Mouse (Mus musculus): ENCODE data around the gene Mapkapk3.

Mapkapk3 gene

DNA sequence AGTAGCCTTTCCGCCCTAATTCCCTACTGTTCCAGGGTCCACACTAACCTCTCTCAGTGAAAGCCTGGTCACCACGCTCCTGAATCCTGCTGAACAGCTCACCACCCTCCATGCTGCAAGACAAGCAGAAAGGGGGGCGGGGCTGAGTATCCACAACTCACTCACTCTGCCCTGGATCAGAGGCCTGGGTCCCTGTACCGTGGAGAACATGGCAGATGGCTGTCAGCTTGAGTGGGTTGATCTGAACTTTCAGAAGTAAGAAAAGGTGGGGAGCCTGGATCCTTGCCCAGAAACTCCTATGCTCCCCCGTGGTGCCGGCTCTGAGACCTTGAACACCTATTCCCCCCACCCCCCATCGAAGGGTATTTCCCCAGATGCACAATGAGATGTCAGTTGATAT, 27.3 kb downstream of the Mapkapk3 start:
- DNase-seq: no peak

DNA sequence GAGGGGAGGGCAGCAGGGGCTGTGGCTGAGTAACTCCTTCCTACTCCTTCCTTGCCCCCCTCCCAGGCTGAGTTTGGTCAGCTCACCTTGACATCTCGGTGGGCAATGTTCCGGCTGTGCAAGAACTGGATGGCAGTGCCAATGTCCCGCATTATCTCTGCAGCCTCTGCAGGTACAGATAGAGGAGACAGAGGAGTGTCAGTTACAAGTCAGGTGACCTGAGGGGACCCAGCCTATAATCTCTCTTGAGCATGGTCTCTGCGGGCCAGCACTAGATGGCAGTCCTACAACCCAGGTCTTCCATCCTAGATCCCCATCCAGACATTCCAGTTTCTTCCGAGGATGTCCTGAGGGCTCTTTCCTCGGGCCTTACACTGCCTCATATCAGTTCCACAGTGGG, 27.9 kb downstream of the Mapkapk3 start:
- DNase-seq: no peak

DNA sequence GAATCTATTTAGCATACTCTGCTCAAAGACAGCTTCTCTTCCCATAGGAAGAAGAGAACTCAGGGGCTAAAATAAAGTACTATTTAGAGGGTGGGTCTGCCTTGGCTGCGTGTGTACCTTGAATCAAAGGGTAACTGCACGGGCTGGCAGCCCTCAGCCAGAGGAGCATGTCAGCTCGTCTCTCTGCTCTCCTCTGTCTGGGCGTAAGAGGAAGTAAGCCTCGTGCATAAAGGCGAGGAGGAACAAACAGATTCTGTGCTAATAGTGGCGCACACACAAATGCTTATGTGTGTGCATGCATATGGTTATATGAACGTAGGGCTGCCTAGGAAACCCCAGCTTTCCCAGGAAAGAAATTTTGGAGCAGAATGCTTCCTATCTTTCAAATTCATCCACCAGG, 28.8 kb downstream of the Mapkapk3 start:
- DNase-seq: no peak

DNA sequence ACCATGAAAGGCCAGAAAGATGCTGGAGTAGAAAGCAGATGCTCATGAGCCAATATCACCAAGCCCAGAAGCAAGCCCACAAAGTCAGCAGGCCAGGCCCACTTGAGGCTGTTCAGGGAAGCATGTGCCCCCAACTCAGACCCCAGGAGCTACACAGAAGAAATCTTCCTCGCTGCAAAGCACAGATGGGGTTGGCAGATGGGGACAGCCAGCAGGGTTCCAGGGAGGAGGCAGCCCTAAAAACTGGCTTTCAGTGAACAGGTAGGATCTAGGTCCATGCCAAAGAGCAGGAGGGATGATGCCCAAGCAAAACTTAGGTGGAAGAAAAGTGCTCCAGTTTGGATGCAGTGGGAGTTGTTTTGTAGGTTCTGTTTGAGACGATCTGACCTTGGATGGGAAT, 29.2 kb downstream of the Mapkapk3 start:
- DNase-seq: no peak

DNA sequence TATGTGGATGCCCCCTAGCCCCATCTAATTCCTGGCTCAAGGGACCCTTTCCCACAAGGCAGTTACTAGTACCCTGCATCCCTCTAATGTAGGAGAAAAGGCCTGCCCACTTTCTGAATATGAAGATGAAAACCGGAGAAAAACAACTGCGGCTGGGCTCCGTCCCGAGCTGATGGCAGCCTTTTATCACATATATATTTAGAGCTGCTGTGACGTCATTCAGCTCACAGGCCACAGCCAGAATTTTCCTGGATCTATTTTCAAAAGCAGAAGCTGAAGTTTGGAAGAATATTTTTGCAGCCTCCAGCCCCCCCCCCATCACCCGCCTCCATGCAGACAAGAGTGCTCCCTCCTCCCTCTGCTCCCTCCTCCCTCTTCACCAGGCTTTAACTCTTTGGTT, 30.1 kb downstream of the Mapkapk3 start:
- DNase-seq: no peak

DNA sequence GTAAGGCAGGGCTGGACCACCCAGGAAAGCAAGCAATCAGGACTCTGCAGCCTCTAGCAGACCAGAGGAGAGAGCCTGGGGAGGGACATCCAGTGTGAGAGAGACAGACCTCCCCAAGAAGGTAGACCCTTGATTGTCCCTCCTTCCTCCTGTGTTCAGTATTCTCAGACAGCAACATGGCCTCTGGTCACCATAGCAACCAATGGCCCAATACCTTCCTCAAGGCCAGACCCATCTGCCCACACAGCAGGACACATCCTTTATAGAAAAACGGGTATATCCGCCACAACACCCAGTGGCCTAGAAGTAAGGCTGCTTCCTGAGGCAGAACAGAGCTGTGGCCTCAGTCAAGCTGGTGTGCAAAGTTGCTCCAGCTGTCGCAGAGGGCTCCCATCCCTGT, 34.1 kb downstream of the Mapkapk3 start:
- DNase-seq: no peak

DNA sequence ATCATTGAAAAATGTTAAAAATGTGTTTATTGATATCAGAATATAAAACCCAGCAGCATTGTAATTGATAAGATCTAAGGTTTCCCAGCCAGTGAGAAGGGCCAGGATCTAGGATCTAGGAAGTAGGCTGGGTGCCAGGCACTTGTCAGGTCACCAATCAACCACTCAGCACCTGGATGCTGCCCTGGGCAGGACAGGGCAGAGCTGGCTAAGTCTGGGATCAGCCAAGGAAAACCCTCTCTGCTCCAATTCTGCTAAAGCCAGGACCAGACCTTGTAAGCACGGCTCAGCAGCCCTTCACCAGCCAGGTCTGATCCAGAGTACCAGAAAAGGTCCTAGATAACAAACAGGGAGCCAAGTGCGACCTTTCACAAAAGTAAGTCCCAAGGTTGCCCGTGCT, 34.8 kb downstream of the Mapkapk3 start:
- no peak for DNase-seq

DNA sequence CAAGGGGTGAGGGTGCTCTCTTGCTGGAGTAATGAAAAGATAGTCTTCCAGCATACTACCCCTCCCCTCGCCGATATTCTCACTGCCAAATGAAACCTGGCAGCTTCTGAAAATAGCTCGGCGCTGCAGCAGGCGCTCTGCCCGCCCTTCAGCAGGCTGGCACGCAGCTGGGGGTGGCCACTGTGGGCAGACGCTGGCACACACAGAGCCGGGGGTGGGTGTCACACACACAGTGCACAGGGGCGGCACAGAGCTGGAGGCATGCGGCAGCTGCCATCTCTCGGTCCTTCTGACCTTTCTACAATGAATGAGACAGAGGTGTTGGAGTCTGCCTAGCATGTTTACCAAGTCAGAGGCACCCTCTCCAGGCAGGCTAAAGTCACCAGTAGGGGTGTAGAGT, 35.2 kb downstream of the Mapkapk3 start:
- DNase-seq: no peak

DNA sequence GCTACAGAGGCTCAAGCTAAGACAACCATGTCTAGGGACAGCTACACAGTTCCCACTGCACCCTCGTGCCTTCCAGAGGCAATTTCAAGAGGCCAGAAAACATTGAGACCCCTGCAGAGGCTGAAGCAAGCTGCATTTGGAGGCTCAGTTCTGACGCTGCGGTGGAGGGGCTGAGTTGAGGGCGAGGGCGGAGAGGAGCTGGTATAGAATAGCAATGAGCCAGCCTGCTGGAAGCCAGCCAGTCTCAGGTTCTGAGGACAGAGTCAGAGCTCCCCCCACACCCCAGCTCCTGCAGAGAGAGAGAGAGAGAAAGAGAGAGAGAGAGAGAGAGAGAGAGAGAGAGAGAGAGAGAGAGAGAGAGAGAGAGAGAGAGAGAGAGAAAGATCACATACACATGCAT, 37.5 kb downstream of the Mapkapk3 start:
- no peak for DNase-seq

DNA sequence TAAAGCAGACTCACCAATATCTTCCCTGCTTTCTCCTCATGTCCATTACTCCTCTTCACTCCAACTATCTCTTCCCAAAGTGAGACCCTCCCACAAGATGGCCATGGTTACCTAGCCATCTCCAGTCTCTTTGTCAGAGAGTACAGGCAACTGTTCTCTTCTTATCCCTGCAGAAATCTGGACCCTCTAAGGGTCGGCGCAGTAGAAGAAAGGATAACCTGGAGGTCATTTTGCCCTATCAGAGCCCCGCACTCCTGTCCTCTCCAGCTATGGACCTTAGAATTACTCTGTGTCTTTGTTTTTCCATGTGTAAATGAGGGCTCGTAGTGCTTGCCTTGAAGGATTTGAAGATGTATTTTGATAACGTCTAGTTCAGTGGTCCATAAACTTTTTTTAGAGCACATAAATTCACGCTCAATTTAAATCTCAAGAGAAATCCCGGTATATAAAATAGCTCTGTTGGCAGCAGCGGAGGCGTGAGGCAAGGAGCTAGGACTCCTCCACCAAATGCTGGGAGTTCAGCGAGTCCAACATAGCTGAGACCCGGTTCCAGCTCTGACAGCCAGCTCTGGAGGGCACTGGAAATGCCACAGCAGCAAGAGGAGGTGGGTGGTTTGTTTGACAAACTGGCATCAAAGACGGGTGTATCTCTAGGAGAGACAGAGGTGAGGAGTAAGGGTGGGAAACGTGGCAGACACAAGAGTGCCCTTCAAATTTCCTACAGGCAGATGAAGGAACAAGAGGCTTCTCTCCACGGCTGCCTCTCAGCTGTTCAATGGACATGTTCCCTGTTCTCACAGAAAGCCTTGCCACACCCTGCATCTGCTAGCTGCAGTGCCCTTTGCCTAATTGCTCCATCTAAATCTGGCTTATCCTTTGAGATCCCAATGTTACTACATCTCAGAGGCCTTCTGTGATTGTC, 39.0 kb downstream of the Mapkapk3 start:
- no peak for DNase-seq

DNA sequence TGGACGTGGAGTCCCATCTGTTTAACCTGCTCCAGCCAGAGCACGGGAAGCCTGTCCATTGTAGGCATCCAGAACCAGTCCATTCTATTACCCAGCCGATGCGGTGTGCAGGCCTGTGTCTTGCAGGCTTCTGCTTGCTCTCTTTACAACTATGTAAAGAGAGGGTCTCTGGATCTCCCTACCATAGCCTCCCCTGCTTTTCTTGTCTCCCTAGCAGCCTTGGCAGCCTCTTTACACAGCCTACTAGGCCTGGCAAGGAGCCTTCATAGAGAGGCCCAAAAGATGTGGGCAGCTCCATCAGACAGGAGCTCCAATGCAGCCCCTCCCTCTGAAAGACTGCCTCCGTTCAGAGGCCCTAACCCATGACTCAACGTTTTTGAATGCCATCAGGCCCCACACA, 40.5 kb downstream of the Mapkapk3 start:
- DNase-seq: no peak

DNA sequence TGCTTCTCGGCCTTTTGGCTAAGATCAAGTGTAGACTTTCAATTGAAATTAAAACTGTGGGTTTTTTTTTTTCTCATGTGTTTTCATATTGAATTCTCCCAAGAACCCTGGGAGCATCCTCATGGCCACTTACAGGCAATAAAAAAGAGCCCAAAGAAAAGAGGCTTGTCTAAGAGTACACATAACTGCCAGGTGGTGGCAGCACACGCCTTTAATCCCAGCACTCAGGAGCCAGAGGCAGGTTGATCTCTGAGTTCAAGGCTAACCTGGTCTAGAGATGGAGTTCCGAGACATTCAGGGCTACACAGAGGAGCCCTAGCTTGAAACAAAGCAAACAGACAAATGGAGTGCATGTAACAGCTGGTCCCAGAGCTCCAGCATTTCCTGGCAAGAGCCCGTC, 43.5 kb downstream of the Mapkapk3 start:
- DNase-seq: peak; percentile 25

DNA sequence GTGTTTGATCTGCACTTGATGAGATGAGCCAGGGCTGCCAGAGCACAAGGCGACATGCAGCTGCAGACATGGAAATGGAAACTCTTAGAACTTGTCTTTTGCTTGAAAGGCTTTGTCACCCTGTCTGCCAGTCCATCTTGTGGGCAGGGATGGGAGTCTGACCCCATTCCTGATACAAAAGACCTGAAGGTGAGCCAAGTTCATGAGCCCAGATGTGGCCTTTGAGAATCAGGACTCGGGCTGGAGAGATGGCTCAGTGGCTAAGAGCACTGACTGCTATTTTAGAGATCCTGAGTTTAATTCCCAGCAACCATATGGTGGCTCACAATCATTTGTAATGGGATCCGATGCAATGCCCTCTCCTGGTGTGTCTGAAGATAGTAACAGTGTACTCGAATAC, 44.4 kb downstream of the Mapkapk3 start:
- DNase-seq: no peak

DNA sequence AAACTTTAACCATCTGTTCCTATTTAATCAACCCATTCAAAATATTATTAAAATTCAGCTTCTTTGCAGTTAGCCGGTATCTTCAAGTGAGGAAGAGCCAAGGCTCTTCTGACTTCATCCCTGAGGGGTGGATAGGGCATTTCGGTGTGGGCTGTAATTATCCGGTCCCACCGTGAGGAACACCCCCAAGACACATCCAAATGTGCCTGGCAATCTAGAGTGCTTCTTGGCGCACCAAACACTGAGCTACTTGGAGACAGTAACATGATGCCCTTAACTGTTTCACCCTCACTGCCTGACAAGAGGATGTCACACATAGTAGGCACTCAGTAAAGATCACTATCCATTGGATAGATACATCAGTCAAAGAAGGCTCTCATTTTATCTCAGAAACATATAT, 53.5 kb downstream of the Mapkapk3 start:
- no peak for DNase-seq

DNA sequence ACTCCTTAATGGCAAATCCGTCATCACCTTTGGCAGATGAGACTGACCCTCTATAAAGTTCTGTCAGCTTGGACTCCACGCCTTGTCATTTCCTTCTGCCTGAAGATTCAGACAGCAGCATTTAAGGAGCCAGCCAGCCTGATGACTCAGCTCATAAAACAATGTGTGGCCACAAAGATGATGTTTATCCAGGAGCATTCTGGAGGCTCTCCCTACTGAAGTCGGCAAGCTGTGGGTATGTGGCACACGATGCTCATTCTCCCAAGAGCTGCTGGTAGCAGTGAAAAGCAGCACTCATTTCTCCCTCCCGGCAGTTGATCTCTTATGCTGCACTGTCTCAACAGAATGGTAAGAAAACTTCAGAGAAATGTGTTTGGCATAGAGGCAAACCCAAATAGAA, 54.4 kb downstream of the Mapkapk3 start:
- no peak for DNase-seq

DNA sequence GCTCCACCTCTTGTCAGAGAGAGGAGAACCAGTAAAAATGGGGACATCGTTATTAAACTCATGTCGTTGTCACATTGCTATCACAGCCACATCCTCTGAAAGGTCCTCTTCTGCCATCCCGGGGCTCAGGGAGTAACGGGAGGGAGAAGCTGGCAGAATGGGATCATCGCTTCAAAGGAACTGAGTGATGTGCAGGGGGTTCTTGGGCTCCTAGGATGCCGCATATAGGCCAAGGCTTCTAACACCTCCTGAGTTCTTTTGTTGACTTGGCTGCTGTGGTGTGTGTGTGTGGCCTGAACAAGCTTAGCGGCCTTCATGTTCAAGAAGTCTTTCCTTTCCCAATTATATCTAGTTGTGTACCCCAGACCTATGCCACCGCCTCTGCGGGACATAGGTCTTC, 57.5 kb downstream of the Mapkapk3 start:
- DNase-seq: no peak

DNA sequence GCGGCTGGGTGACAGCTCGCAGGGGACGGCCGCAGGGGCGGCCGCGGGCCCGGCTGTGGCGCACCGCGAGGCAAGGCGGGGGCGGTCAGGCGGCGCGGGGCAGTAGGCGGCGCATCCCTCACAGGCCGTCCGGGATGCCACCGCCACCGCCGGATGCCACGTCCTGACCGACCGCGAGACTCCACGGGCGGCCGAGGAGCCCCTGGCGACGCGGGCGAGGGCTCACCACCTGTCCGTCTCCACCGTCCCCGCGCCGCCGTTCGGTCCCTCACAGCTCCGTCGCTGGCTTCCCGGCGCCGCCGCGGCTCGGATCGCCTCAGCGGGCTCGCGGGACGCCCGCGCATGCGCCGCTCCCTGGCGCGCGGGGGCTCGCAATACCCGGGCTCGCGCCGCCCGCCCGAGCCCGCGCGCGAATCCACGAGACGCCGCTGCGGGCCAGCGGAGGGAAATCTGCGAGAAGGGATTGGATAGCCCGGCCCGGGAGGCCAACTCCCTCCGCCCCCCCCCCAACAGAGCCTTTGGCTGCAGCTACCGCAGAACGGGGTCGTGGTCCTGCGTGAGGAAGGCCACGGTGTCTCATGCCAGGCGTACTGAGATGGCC, 58.0 kb downstream of the Mapkapk3 start, which contains the start of gene Dock3:
Gene Dock3 (minus strand): TSS at position 371 of the 601 bp plus-strand sequence.
- peak; percentile 38 for DNase-seq

DNA sequence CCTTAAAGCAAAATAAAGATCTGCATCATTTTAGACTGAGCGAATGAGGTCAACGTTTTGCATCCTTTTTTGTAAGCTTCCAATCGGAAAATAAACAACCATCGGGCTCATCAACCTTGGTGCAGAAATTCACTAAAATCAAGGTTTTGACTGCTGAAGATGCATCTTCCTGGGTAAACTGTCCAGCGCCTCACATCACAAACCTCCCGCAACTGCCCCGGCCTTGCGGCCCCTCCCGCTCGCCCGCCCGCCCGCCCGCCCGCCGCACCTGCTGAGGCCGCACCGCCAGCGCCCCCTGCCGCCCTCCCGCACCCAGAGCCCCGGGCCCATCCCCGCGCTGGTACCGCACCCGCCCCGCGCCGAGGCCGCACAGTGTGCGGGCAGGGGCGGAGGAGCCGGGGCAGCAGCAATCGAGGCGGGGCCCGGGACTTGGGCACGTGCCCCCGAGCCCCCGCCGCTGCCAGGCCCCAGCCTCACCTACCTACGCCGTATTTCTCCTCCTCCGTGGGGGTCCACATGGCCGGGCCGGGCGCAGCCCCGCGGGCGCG, 58.6 kb downstream of the Mapkapk3 start:
- DNase-seq: peak; percentile 11

DNA sequence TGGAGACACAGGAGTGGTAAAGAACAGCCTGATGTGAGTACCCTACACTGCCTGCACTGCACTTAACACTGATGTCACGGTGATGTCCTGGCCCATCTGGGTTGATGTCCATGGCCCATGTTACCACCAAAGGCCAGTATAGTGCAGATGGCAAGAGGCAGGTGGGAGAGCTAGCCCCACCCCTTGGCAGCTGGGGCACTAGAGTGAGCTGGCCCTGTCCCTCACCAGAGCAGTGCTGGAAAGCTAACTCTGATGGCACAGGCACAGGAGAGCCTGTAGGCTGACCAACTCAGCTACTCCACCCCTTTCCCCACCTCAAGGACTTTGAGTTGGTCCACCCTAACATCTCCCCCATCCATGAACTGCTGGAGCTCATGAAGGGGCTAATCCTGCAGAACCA, 65.1 kb downstream of the Mapkapk3 start:
- no peak for DNase-seq

Measured in thymus, postnatal 25 days (tissue).